Mouse (Mus musculus) forebrain, embryonic 14.5 days (tissue): ENCODE measurements around the gene Gp9. TPM values are rescaled to one million over a fixed set of nuclear protein-coding genes. Genes with fewer than 3 reads are reported as not detected.

Source experiments
- ATAC-seq: fragments of 200-750 bp; cut with Nextera tagmentation; 2 replicates; pipeline ENCODE4 v1.8.0; 2017; ENCODE audit warnings: mild to moderate bottlenecking, moderate library complexity
- DNase-seq: peaks from one replicate; pipeline ENCODE4 v3.0.0-alpha.2; 2015; ENCODE audit warnings: low spot score
- H3K27ac ChIP-seq: fragments of 300-500 bp; sonication (generic); 2 replicates; pipeline ENCODE4 v1.5.1; 2014; ENCODE audit warnings: low read depth, mild to moderate bottlenecking, control low read depth, low read length, moderate library complexity
- H3K27me3 ChIP-seq: fragments of 300-500 bp; sonication (generic); replicated peaks from 2 replicates; pipeline ENCODE4 v1.6.1; 2014; ENCODE audit warnings: low read length, control low read depth, mixed read lengths; ENCODE audit not compliant: control insufficient read depth, insufficient read depth
- H3K36me3 ChIP-seq: fragments of 300-500 bp; sonication (generic); 2 replicates; pipeline ENCODE4 v1.6.1; 2014; ENCODE audit warnings: low read length, control low read depth; ENCODE audit not compliant: control insufficient read depth, insufficient read depth
- H3K4me1 ChIP-seq: fragments of 300-500 bp; sonication (generic); 2 replicates; pipeline ENCODE4 v1.6.1; 2014; ENCODE audit warnings: antibody characterized with exemption, low read length, control low read depth; ENCODE audit not compliant: control insufficient read depth, insufficient read depth
- H3K4me2 ChIP-seq: fragments of 300-500 bp; sonication (generic); 2 replicates; pipeline ENCODE4 v1.6.1; 2014; ENCODE audit warnings: mild to moderate bottlenecking, control low read depth, low read length
- H3K4me3 ChIP-seq: fragments of 300-500 bp; sonication (generic); 2 replicates; pipeline ENCODE4 v1.5.1; 2014; ENCODE audit warnings: low read depth, low read length, control low read depth
- H3K9ac ChIP-seq: fragments of 300-500 bp; sonication (generic); 2 replicates; pipeline ENCODE4 v1.6.1; 2014; ENCODE audit warnings: mild to moderate bottlenecking, low read length, control low read depth, moderate library complexity
- H3K9me3 ChIP-seq: fragments of 300-500 bp; sonication (generic); replicated peaks from 2 replicates; pipeline ENCODE4 v1.6.1; 2016; ENCODE audit warnings: low read length, control low read depth, mixed read lengths; ENCODE audit not compliant: control insufficient read depth
- WGBS: fragments of 180-500 bp; shearing (Covaris S2); extraction: QIAGEN DNeasy Blood & Tissue Kit; methylation state at CpG from one replicate; pipeline ENCODE4 v1.1.7; 2014; 5-methylcytosine and 5-hydroxymethylcytosine counted together
- polyA plus RNA-seq: library from polyadenylated mRNA; unstranded; fragments of >200 nt; fragmentation: Nextera tagmentation; extraction: Ambion mirVana; gene quantifications from 2 replicates; pipeline ENCODE4 v1.2.1, GENCODE M21; 2014

Gene Gp9
- polyA plus RNA-seq, 1 experiment from 2014 or later, result 0.47 TPM

- 46% methylated on average over 1 of the region's 1 CpGs for WGBS
- Histone ChIP-seq H3K36me3 (no peaks in the 10 kb centered on the region), H3K9me3 (no peaks in the 10 kb centered on the region), H3K27ac (no peak overlapping the region), H3K4me3 (no peak overlapping the region), H3K4me1 (no peaks in the 10 kb centered on the region), H3K9ac (no peak overlapping the region), H3K4me2 (no peak overlapping the region), H3K27me3 (no peaks in the 10 kb centered on the region)
- DNase-seq, result no peak
- no peak for ATAC-seq
Observed at GRCm38 (mm10) chr6:87745301-87745700, 32.6 kb upstream of the Gp9 start.

DNA sequence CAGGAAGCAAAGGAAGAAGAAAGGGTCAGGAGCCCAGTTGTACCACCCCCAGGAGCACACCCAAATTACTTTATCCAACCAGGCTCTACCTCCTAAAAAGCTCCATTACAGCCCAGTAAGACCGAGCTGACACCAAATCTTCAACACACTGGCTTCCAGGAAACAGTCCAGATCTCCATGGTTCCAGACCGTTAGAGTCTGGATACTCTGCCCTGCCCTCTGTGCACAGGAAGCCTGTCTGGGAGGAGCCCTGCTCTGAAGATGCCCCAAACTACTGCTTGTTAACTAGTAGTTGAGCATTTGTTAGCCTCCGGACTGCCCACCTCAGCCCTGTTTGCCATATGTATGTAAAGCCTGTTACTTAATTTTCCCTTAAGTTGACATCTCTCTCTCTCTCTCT lies 31.8 kb upstream of the Gp9 start:
- Histone ChIP-seq H3K9me3 (no peaks in the 10 kb centered on the region), H3K4me2 (no peak overlapping the region), H3K4me3 (no peak overlapping the region), H3K9ac (no peak overlapping the region), H3K27me3 (no peaks in the 10 kb centered on the region), H3K27ac (no peak overlapping the region), H3K36me3 (no peaks in the 10 kb centered on the region), H3K4me1 (no peaks in the 10 kb centered on the region)
- ATAC-seq, result no peak
- WGBS, result 73% methylated on average over 3 of the region's 3 CpGs
- DNase-seq, result no peak

DNA sequence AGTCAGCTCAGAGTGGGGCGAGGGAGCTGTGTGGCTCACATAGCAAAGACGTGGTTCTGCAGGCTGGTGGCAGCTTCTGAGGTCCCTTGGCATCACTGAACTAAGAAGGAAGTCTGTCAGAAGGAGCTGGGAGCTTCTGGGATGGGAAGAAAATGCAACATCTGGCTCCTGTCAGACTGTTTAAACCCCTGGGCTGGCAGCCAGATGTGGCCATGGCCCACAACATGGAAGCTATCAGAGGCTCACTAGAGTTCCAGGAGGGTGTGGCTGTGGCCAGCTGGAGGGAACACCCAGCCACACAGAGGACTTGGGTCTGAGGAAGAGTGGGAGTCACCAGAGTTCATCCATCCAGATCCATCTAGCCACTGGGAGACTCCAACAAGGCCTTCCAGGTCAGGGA lies 31.0 kb upstream of the Gp9 start:
- no peaks in the 10 kb centered on the region for H3K4me1 ChIP-seq
- no peaks in the 10 kb centered on the region for H3K27me3 ChIP-seq
- no peaks in the 10 kb centered on the region for H3K36me3 ChIP-seq
- ATAC-seq (no peak), DNase-seq (no peak)
- no peaks in the 10 kb centered on the region for H3K9me3 ChIP-seq
- no peak overlapping the region for H3K9ac ChIP-seq
- H3K4me3 ChIP-seq, result no peak overlapping the region
- 77% methylated on average over 2 of the region's 2 CpGs for WGBS
- no peak overlapping the region for H3K4me2 ChIP-seq
- no peak overlapping the region for H3K27ac ChIP-seq

DNA sequence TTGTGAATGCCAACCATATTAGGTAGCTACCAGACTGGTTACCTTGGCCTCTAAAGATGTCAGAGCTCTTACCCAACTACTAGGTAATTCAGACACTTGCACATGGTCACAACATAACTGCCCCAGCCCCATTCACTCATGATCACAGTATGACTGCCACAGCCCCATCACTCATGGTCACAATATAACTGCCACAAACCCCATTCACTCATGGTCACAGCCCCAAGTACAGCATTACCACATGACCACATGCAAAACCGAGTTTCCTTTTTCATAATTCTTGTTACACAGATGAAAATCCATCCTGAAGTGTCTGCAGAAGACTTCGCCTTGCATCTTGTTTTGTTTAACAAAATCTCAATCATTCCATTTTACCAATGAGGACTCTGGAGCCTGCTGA lies 29.8 kb upstream of the Gp9 start:
- no peaks in the 10 kb centered on the region for H3K9me3 ChIP-seq
- no peaks in the 10 kb centered on the region for H3K27me3 ChIP-seq
- WGBS, result 83% methylated on average over 2 of the region's 2 CpGs
- H3K4me1 ChIP-seq, result no peaks in the 10 kb centered on the region
- H3K27ac ChIP-seq, result no peak overlapping the region
- no peak overlapping the region for H3K9ac ChIP-seq
- DNase-seq, result no peak
- ATAC-seq, result no peak
- H3K4me2 ChIP-seq, result no peak overlapping the region
- H3K36me3 ChIP-seq, result no peaks in the 10 kb centered on the region
- H3K4me3 ChIP-seq, result no peak overlapping the region

DNA sequence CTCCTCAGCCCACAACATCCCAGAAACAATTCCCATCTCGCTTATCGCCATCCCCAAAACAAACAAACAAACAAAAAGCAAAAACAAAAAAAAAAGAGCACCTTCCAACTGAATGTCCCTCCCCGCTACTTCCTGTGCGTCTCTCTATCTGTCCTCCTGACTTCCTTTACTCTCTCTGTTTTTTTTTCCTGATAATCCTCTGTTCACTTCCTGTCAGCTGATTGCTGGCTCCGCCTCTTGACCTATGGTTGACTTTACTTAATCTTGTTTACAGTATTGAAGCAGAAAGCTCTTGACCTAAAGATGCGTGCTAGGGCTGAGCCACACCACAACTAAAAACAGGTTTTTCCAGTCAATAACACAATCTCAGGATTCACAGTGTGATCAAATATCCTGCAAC lies 29.3 kb upstream of the Gp9 start:
- 91% methylated on average over 6 of the region's 6 CpGs for WGBS
- no peak overlapping the region for H3K27ac ChIP-seq
- H3K4me1 ChIP-seq, result no peaks in the 10 kb centered on the region
- no peak overlapping the region for H3K9ac ChIP-seq
- H3K27me3 ChIP-seq, result no peaks in the 10 kb centered on the region
- no peak overlapping the region for H3K4me3 ChIP-seq
- H3K36me3 ChIP-seq, result no peaks in the 10 kb centered on the region
- DNase-seq, result no peak
- no peak overlapping the region for H3K4me2 ChIP-seq
- no peaks in the 10 kb centered on the region for H3K9me3 ChIP-seq
- ATAC-seq, result no peak

DNA sequence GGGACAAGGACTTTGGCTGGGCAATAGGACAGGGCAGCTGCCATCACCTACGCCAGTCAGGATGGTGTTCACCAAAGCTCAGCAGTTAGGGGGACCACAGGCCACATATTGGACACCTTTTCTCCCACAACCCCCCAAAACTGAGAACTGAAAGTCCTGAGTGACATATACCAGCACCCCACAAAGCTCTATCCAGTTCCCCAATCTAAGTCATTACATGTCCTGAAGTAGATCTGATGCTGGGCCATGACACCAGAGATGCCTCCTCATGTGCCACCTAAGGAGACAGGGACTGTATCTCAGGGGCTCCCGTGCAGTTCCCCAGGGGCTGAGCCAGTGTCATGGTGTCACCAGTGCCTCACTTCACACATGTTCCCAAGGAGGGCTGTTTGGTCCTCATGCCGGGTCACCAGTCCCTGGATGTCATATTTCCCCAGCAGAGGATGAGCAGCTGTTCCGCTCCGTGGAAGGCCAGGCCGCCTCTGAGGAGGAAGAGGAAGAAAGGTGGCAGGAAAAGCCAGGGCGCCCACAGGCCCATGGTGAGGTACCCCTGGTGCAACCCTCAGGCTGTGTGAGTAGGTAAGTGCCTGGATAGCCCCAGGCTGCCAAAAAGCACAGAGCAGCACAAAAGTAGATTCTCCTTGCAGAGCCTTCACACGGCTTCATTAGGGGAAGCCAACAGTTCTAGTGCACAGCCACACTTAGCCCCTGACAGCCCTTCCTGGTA lies 27.5 kb upstream of the Gp9 start:
- Histone ChIP-seq H3K4me2 (no peak overlapping the region), H3K27ac (no peak overlapping the region), H3K36me3 (no peaks in the 10 kb centered on the region), H3K9me3 (no peaks in the 10 kb centered on the region), H3K4me1 (no peaks in the 10 kb centered on the region), H3K4me3 (no peak overlapping the region), H3K27me3 (no peaks in the 10 kb centered on the region), H3K9ac (no peak overlapping the region)
- no peak for ATAC-seq
- no peak for DNase-seq
- WGBS, result 92% methylated on average over 8 of the region's 8 CpGs

DNA sequence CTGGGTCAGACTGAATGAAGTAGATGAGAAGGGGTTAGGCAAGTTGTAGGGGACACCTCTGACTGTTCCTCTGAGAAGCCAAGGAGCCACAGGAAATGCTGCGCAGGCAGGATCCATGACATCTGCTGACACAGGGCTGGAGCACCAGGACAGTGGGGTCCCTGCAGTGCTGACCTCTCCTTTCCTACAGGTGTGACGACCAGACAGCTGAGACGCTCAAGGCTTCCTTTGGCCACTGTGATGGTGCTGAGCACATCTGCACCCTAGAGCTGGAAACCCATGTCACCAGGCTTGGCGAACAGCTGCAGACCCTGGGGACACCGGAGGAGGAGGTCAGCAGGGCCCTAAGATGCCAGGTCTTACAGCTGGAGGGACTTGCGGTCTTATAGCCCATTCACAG lies 26.3 kb upstream of the Gp9 start:
- WGBS, result 92% methylated on average over 6 of the region's 6 CpGs
- H3K27ac ChIP-seq, result no peak overlapping the region
- ATAC-seq (no peak), DNase-seq (no peak)
- no peaks in the 10 kb centered on the region for H3K9me3 ChIP-seq
- H3K9ac ChIP-seq, result no peak overlapping the region
- no peak overlapping the region for H3K4me2 ChIP-seq
- no peaks in the 10 kb centered on the region for H3K36me3 ChIP-seq
- no peaks in the 10 kb centered on the region for H3K4me1 ChIP-seq
- H3K4me3 ChIP-seq, result no peak overlapping the region
- H3K27me3 ChIP-seq, result no peaks in the 10 kb centered on the region

- Histone ChIP-seq H3K27me3 (no peaks in the 10 kb centered on the region), H3K27ac (no peak overlapping the region), H3K9ac (no peak overlapping the region), H3K9me3 (no peaks in the 10 kb centered on the region), H3K4me1 (no peaks in the 10 kb centered on the region), H3K4me2 (no peak overlapping the region), H3K36me3 (no peaks in the 10 kb centered on the region), H3K4me3 (no peak overlapping the region)
- 94% methylated on average over 4 of the region's 4 CpGs for WGBS
- ATAC-seq (no peak), DNase-seq (no peak)
Observed at GRCm38 (mm10) chr6:87755196-87755595, 22.7 kb upstream of the Gp9 start.

- ATAC-seq (no peak), DNase-seq (no peak)
- no peaks in the 10 kb centered on the region for H3K4me1 ChIP-seq
- no peaks in the 10 kb centered on the region for H3K9me3 ChIP-seq
- no peak overlapping the region for H3K4me3 ChIP-seq
- H3K27me3 ChIP-seq, result no peaks in the 10 kb centered on the region
- H3K36me3 ChIP-seq, result no peaks in the 10 kb centered on the region
- 88% methylated on average over 8 of the region's 8 CpGs for WGBS
- H3K4me2 ChIP-seq, result no peak overlapping the region
- H3K27ac ChIP-seq, result no peak overlapping the region
- H3K9ac ChIP-seq, result no peak overlapping the region
Observed at GRCm38 (mm10) chr6:87756896-87757295, 21.0 kb upstream of the Gp9 start.
